Mouse (Mus musculus) cortical plate, adult 2 months (tissue): Measurements from ENCODE around the gene Usp12.

ENCODE experiments used
- CTCF ChIP-seq: fragments of 200-500 bp; IDR thresholded peaks from 2 replicates; pipeline ENCODE4 v1.5.1; 2011; ENCODE audit warnings: mild to moderate bottlenecking, control low read depth, low read length; ENCODE audit not compliant: insufficient read depth; ENCODE audit errors: extremely low read depth
- POLR2A ChIP-seq: fragments of 200-500 bp; IDR thresholded peaks from 2 replicates; pipeline ENCODE4 v1.6.1; 2011; ENCODE audit warnings: mild to moderate bottlenecking, low read length, control low read depth; ENCODE audit not compliant: insufficient read depth; ENCODE audit errors: extremely low read depth

GRCm38 (mm10) chr5:146770002-146770848 lies 24.6 kb downstream of the Usp12 start:
- TF ChIP-seq POLR2A (no peak), CTCF (no peak)
